Mouse (Mus musculus): ENCODE results near the gene Rpl5.
A peak's percentile ranks its signal among the peaks of the same experiment; 100 is the strongest.
"Not testable (repeated sequence)": the region's sequence is repeated elsewhere in the genome, so short reads cannot be mapped to it uniquely, and the experiment has no call there.

Rpl5 gene

GRCm38 (mm10) chr5:107900206-107901013 lies at the start of gene Rpl5:
TSS of gene Rpl5 (plus strand) at chr5:107900502.
- DNase-seq (ENCODE audit: low spot score): peak; percentile 98

- no peak for DNase-seq (ENCODE audit: low spot score)
Measured at GRCm38 (mm10) chr5:107853807-107854206, 46.5 kb upstream of the Rpl5 start.

GRCm38 (mm10) chr5:107854556-107854955 lies 45.7 kb upstream of the Rpl5 start:
- DNase-seq (ENCODE audit: low spot score): no peak

GRCm38 (mm10) chr5:107855546-107855945 lies 44.8 kb upstream of the Rpl5 start:
- no peak for DNase-seq (ENCODE audit: low spot score)

GRCm38 (mm10) chr5:107858963-107859362 lies 41.3 kb upstream of the Rpl5 start:
- no peak for DNase-seq (ENCODE audit: low spot score)

- DNase-seq (ENCODE audit: low spot score): no peak
Measured at GRCm38 (mm10) chr5:107863971-107864370, 36.3 kb upstream of the Rpl5 start.

GRCm38 (mm10) chr5:107866127-107867126 lies 33.9 kb upstream of the Rpl5 start:
- DNase-seq (ENCODE audit: low spot score): no peak

GRCm38 (mm10) chr5:107867970-107868904 lies 32.1 kb upstream of the Rpl5 start:
- peak; percentile 62 for DNase-seq (ENCODE audit: low spot score)

GRCm38 (mm10) chr5:107868905-107869424 lies 31.3 kb upstream of the Rpl5 start:
- peak; percentile 80 for DNase-seq (ENCODE audit: low spot score)

GRCm38 (mm10) chr5:107869701-107870100 lies 30.6 kb upstream of the Rpl5 start:
- DNase-seq (ENCODE audit: low spot score): no peak

- no peak for DNase-seq (ENCODE audit: low spot score)
Measured at GRCm38 (mm10) chr5:107873330-107873729, 27.0 kb upstream of the Rpl5 start.

- DNase-seq (ENCODE audit: low spot score): no peak
Measured at GRCm38 (mm10) chr5:107873886-107874302, 26.4 kb upstream of the Rpl5 start.

- DNase-seq (ENCODE audit: low spot score): no peak
Measured at GRCm38 (mm10) chr5:107874561-107875260, 25.6 kb upstream of the Rpl5 start, which contains the start of gene Evi5. TSS of gene Evi5 (minus strand) at chr5:107875107.

- DNase-seq (ENCODE audit: low spot score): no peak
Measured at GRCm38 (mm10) chr5:107875261-107875611, 25.1 kb upstream of the Rpl5 start.

GRCm38 (mm10) chr5:107877053-107877452 lies 23.2 kb upstream of the Rpl5 start:
- DNase-seq (ENCODE audit: low spot score): no peak

- no peak for DNase-seq (ENCODE audit: low spot score)
Measured at GRCm38 (mm10) chr5:107880710-107881109, 19.6 kb upstream of the Rpl5 start.

GRCm38 (mm10) chr5:107889994-107890888 lies 10.1 kb upstream of the Rpl5 start:
- no peak for DNase-seq (ENCODE audit: low spot score)

- not testable (repeated sequence) for DNase-seq (ENCODE audit: low spot score)
Measured at GRCm38 (mm10) chr5:107891515-107891914, 8.8 kb upstream of the Rpl5 start.

- no peak for DNase-seq (ENCODE audit: low spot score)
Measured at GRCm38 (mm10) chr5:107894676-107895075, 5.6 kb upstream of the Rpl5 start.

GRCm38 (mm10) chr5:107896265-107896664 lies 4.0 kb upstream of the Rpl5 start:
- DNase-seq (ENCODE audit: low spot score): no peak
